Mouse (Mus musculus): ENCODE data around the gene Iah1. TPM values are rescaled to one million over a fixed set of nuclear protein-coding genes. Genes with fewer than 3 reads are reported as not detected.

Gene Iah1
- polyA plus RNA-seq, 1 experiment from 2014 or later, result 42.9 TPM

DNA sequence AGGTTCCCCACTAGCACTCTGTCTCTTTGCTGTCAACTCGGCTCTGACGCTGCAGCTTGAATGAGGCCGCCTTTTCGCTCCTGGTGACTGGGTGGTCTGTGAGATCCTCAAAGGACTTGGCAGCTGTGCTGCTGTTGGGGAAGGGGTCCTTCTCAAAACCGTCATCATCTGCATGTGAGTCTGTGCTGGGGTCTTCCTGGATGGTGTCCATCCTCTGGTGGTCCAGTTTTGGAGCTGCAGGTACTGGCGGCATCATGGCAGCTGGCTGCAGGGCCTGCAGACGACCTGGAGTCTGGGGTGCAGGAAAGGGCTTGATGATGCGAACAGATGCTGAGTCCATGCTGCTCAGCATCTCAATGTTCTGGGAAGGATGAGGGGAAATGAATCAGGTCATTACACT lies 9.1 kb downstream of the Iah1 start:
- WGBS (ENCODE audit: insufficient replicate concordance), result 89% methylated on average over 8 of the region's 8 CpGs
- H3K4me1 ChIP-seq (ENCODE audit: control insufficient read depth, insufficient read depth, low read length), result 0 out of 2 replicates have a peak, but pooled peaks cover 2% of the 10 kb centered on the region
- H3K27ac ChIP-seq (ENCODE audit: low read depth, low read length), result no peak overlapping the region
- H3K36me3 ChIP-seq (ENCODE audit: control insufficient read depth, insufficient read depth, low read length), result peaks cover 11% of the 10 kb centered on the region
- H3K4me3 ChIP-seq (ENCODE audit: low read depth, low read length), result no peak overlapping the region
- no peak for ATAC-seq (replicated peaks; ENCODE audit: insufficient number of reproducible peaks, low FRiP score, low TSS enrichment)
- no peak overlapping the region for H3K9ac ChIP-seq (ENCODE audit: low read depth, low read length)
- H3K9me3 ChIP-seq (replicated peaks; ENCODE audit: control insufficient read depth, low read length), result no peaks in the 10 kb centered on the region
- no peaks in the 10 kb centered on the region for H3K27me3 ChIP-seq (ENCODE audit: control insufficient read depth, insufficient read depth, low read length)
- no peak overlapping the region for H3K4me2 ChIP-seq

DNA sequence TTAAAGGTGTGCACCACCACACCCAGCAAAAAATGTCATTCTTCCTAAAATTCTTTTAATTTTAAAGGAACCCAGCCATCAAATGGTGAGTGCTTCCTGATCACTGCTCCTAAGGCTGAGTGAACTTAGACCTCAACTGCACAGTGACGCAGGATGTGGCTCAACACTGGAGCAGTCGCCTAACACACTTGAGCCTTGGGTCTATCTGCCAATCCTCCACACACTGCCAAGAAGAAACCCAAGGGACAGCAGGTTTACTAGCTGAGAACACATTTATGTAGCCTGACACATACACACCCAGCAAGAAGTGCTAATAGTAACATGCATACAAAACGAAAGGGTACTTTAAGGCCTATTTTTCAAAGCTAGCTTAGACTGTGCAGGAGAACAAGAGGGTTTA lies 10.1 kb downstream of the Iah1 start:
- no peaks in the 10 kb centered on the region for H3K9me3 ChIP-seq (replicated peaks; ENCODE audit: control insufficient read depth, low read length)
- no peak overlapping the region for H3K27ac ChIP-seq (ENCODE audit: low read depth, low read length)
- H3K4me2 ChIP-seq, result no peak overlapping the region
- 92% methylated on average over 3 of the region's 3 CpGs for WGBS (ENCODE audit: insufficient replicate concordance)
- no peaks in the 10 kb centered on the region for H3K27me3 ChIP-seq (ENCODE audit: control insufficient read depth, insufficient read depth, low read length)
- peaks cover 9% of the 10 kb centered on the region for H3K36me3 ChIP-seq (ENCODE audit: control insufficient read depth, insufficient read depth, low read length)
- H3K4me1 ChIP-seq (ENCODE audit: control insufficient read depth, insufficient read depth, low read length), result 0 out of 2 replicates have a peak, but pooled peaks cover 2% of the 10 kb centered on the region
- ATAC-seq (replicated peaks; ENCODE audit: insufficient number of reproducible peaks, low FRiP score, low TSS enrichment), result no peak
- H3K9ac ChIP-seq (ENCODE audit: low read depth, low read length), result no peak overlapping the region
- H3K4me3 ChIP-seq (ENCODE audit: low read depth, low read length), result no peak overlapping the region

DNA sequence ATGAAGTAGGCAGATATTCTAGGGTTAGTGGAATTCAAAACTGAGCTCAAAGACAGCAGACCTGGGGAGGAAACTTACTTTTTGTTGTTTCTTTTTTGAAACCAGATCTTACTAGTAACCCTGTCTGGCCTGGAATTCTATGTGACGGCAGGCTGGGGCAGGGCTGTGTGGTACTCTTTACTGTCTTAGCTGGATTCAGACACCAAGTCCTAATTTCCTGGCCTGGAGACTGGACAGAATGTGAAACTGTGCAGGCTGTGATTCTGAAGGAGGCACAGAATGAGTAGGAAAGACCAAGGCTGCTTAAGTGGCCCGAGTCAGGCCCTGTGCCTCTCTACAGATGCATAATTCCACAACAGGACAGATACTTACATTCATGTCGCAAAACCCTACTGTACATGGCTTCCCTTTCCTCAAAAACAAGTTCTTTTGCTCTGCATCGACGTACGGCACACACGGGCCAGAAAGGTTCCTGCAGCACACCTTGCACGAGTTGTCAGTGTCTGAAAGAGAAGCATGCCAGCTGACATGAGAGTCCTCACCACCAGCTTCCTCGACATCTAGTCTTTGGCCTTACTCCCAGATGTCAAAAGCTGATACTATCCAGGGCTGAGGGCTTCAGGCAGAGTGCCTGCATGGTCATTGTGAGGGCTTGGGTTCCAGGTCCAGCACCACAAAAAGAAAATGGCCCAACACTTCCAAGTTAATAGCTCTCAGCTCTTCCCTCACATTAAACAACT lies 13.6 kb downstream of the Iah1 start:
- H3K36me3 ChIP-seq (ENCODE audit: control insufficient read depth, insufficient read depth, low read length), result peaks cover 24% of the 10 kb centered on the region
- ATAC-seq (replicated peaks; ENCODE audit: insufficient number of reproducible peaks, low FRiP score, low TSS enrichment), result no peak
- no peak overlapping the region for H3K4me3 ChIP-seq (ENCODE audit: low read depth, low read length)
- H3K27me3 ChIP-seq (ENCODE audit: control insufficient read depth, insufficient read depth, low read length), result no peaks in the 10 kb centered on the region
- 83% methylated on average over 9 of the region's 9 CpGs for WGBS (ENCODE audit: insufficient replicate concordance)
- H3K27ac ChIP-seq (ENCODE audit: low read depth, low read length), result peak overlapping the region; percentile 22; the same call in 1 of the 2 replicates
- H3K9me3 ChIP-seq (replicated peaks; ENCODE audit: control insufficient read depth, low read length), result no peaks in the 10 kb centered on the region
- 0 out of 2 replicates have a peak, but pooled peaks cover 2% of the 10 kb centered on the region for H3K4me1 ChIP-seq (ENCODE audit: control insufficient read depth, insufficient read depth, low read length)
- H3K9ac ChIP-seq (ENCODE audit: low read depth, low read length), result no peak overlapping the region
- H3K4me2 ChIP-seq, result no peak overlapping the region

DNA sequence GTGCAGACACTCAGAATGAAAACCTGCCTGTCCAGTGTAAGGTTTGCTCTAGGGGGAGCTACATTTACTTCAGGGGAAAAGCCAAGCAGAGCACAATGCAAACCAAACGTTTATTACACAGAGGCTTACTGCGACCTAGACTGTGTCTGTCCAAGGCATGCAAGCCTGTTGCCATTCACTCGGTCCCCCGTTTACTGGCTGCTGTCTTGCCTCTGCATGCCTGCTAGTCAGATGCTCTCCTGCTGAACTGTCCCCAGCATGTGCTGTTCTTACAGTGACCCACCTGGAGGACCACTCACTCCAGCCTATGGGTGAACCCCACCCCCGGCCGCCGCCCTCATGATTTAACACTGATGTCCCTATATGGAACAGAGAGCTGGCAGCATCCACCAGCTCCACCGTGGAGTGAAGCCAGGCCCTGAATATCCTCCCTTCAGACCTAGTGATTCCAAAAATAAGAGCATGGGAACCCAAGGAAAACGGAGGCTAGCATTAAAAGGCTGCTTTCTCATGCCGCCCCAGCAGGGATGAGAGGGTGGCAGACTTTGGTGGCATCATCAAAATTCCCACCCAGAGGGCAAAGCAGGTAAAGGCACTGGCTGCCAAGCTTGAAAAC lies 14.9 kb downstream of the Iah1 start:
- no peak for ATAC-seq (replicated peaks; ENCODE audit: insufficient number of reproducible peaks, low FRiP score, low TSS enrichment)
- no peaks in the 10 kb centered on the region for H3K9me3 ChIP-seq (replicated peaks; ENCODE audit: control insufficient read depth, low read length)
- H3K27me3 ChIP-seq (ENCODE audit: control insufficient read depth, insufficient read depth, low read length), result no peaks in the 10 kb centered on the region
- 91% methylated on average over 10 of the region's 10 CpGs for WGBS (ENCODE audit: insufficient replicate concordance)
- H3K4me1 ChIP-seq (ENCODE audit: control insufficient read depth, insufficient read depth, low read length), result 0 out of 2 replicates have a peak, but pooled peaks cover 2% of the 10 kb centered on the region
- no peak overlapping the region for H3K9ac ChIP-seq (ENCODE audit: low read depth, low read length)
- no peak overlapping the region for H3K4me2 ChIP-seq
- no peak overlapping the region for H3K27ac ChIP-seq (ENCODE audit: low read depth, low read length)
- H3K36me3 ChIP-seq (ENCODE audit: control insufficient read depth, insufficient read depth, low read length), result peaks cover 22% of the 10 kb centered on the region
- H3K4me3 ChIP-seq (ENCODE audit: low read depth, low read length), result no peak overlapping the region

DNA sequence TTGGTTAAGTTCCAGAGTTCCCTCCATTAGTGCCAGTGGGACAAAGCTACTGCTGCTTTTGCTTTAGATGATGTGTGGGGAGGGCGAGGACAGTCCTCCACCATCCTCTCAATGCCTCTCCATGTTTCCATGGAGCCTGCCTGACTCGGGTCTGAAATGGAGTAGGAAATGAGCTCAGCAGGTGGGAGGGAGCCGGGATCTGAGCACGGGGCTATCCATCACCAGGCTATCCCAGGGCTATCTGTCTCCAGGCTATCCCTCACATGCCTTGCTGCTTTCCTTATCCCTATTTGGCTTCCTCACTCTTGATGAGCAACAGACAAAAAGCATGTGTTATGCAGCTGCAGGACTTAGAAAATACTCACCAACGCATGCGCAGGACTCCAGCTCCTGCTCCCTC lies 15.5 kb downstream of the Iah1 start:
- Histone ChIP-seq H3K9me3 (replicated peaks; ENCODE audit: control insufficient read depth, low read length) (no peaks in the 10 kb centered on the region), H3K27ac (ENCODE audit: low read depth, low read length) (no peak overlapping the region), H3K9ac (ENCODE audit: low read depth, low read length) (no peak overlapping the region), H3K4me3 (ENCODE audit: low read depth, low read length) (no peak overlapping the region), H3K4me2 (no peak overlapping the region), H3K27me3 (ENCODE audit: control insufficient read depth, insufficient read depth, low read length) (no peaks in the 10 kb centered on the region), H3K36me3 (ENCODE audit: control insufficient read depth, insufficient read depth, low read length) (peaks cover 22% of the 10 kb centered on the region), H3K4me1 (ENCODE audit: control insufficient read depth, insufficient read depth, low read length) (0 out of 2 replicates have a peak, but pooled peaks cover 2% of the 10 kb centered on the region)
- ATAC-seq (replicated peaks; ENCODE audit: insufficient number of reproducible peaks, low FRiP score, low TSS enrichment), result no peak
- WGBS (ENCODE audit: insufficient replicate concordance), result 82% methylated on average over 6 of the region's 6 CpGs

GRCm38 (mm10) chr12:21333021-21333420 lies 16.8 kb downstream of the Iah1 start:
- WGBS (ENCODE audit: insufficient replicate concordance), result 92% methylated on average over 7 of the region's 7 CpGs
- no peak overlapping the region for H3K4me3 ChIP-seq (ENCODE audit: low read depth, low read length)
- peaks cover 22% of the 10 kb centered on the region for H3K36me3 ChIP-seq (ENCODE audit: control insufficient read depth, insufficient read depth, low read length)

DNA sequence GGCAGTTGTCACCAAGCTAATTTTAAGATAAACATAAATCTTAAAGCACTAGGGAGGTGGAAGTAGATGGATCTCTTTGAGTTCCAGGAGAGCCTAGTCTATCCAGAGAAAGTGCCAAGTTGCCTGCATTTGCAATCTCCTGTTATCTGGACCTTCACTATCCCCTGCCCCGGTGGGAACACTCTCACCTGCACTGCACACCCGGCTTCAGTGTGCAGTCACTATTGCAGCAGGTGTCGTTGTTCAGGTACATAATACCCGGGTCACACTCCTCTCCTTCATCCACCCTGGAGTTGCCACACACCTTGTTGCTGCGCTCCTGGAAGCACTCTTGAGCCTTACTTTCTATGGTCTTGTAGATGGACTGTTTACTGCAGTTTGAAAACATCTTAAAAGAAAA lies 17.6 kb downstream of the Iah1 start:
- no peaks in the 10 kb centered on the region for H3K9me3 ChIP-seq (replicated peaks; ENCODE audit: control insufficient read depth, low read length)
- 91% methylated on average over 5 of the region's 5 CpGs for WGBS (ENCODE audit: insufficient replicate concordance)
- H3K4me3 ChIP-seq (ENCODE audit: low read depth, low read length), result no peak overlapping the region
- ATAC-seq (replicated peaks; ENCODE audit: insufficient number of reproducible peaks, low FRiP score, low TSS enrichment), result no peak
- H3K36me3 ChIP-seq (ENCODE audit: control insufficient read depth, insufficient read depth, low read length), result peaks cover 22% of the 10 kb centered on the region
- no peak overlapping the region for H3K9ac ChIP-seq (ENCODE audit: low read depth, low read length)
- no peaks in the 10 kb centered on the region for H3K27me3 ChIP-seq (ENCODE audit: control insufficient read depth, insufficient read depth, low read length)
- no peak overlapping the region for H3K4me2 ChIP-seq
- no peak overlapping the region for H3K27ac ChIP-seq (ENCODE audit: low read depth, low read length)
- H3K4me1 ChIP-seq (ENCODE audit: control insufficient read depth, insufficient read depth, low read length), result 0 out of 2 replicates have a peak, but pooled peaks cover 2% of the 10 kb centered on the region

More at GRCm38 (mm10) chr12:21333021-21333420, 16.8 kb downstream of the Iah1 start:
- Histone ChIP-seq H3K4me2 (no peak overlapping the region), H3K27me3 (ENCODE audit: control insufficient read depth, insufficient read depth, low read length) (no peaks in the 10 kb centered on the region), H3K27ac (ENCODE audit: low read depth, low read length) (no peak overlapping the region), H3K4me1 (ENCODE audit: control insufficient read depth, insufficient read depth, low read length) (0 out of 2 replicates have a peak, but pooled peaks cover 2% of the 10 kb centered on the region), H3K9me3 (replicated peaks; ENCODE audit: control insufficient read depth, low read length) (no peaks in the 10 kb centered on the region), H3K9ac (ENCODE audit: low read depth, low read length) (no peak overlapping the region)
- no peak for ATAC-seq (replicated peaks; ENCODE audit: insufficient number of reproducible peaks, low FRiP score, low TSS enrichment)

DNA sequence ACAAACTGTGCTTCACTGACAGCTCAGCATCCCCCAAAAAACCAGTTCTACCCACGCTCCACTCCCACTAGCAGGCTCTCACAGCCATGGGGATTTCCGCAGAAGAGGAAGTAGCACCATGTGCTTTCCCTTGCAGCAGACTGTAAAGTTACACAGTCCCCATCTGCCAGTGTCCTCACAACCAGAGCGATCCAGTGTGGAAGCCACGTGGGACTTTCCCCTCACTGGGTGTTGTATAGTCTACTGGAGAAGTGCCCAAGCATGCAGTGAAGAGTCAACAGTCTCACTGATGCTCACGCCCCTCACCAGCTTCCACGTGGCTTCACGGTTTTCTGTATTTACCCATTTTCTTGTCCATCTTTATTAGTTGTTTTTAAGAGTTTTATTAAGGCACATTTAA lies 19.7 kb downstream of the Iah1 start:
- Histone ChIP-seq H3K4me3 (ENCODE audit: low read depth, low read length) (no peak overlapping the region), H3K9ac (ENCODE audit: low read depth, low read length) (no peak overlapping the region), H3K4me2 (no peak overlapping the region), H3K27me3 (ENCODE audit: control insufficient read depth, insufficient read depth, low read length) (no peaks in the 10 kb centered on the region), H3K36me3 (ENCODE audit: control insufficient read depth, insufficient read depth, low read length) (peaks cover 27% of the 10 kb centered on the region), H3K4me1 (ENCODE audit: control insufficient read depth, insufficient read depth, low read length) (no peaks in the 10 kb centered on the region), H3K27ac (ENCODE audit: low read depth, low read length) (no peak overlapping the region), H3K9me3 (replicated peaks; ENCODE audit: control insufficient read depth, low read length) (no peaks in the 10 kb centered on the region)
- WGBS (ENCODE audit: insufficient replicate concordance), result 95% methylated on average over 7 of the region's 7 CpGs
- no peak for ATAC-seq (replicated peaks; ENCODE audit: insufficient number of reproducible peaks, low FRiP score, low TSS enrichment)
